Mouse (Mus musculus): Measurements from ENCODE around the gene Abcc6. TPM values are rescaled to one million over a fixed set of nuclear protein-coding genes. Genes with fewer than 3 reads are reported as not detected.
A peak's percentile ranks its signal among the peaks of the same experiment; 100 is the strongest.

Abcc6 gene
- polyA plus RNA-seq, 1 experiment from 2014 or later: 0.13 TPM

DNA sequence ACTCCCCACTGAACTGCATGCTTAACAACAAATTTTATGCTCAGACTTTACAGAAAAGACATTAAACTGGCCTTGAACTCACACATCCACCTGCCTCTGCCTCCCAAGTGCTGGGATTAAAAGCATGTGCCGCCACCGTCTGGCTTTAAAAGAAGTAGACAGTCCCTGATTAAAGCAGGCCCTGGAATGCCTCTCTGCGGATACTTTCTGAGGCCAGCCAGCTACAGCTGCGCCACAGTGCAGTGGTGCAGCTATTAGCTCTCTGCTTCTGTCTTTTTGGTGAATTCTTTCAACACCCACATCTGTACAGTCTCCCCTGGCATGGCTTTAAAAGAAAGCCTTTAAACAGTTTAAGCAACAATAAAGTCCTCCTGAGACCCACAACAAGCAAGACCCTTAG is 8.2 kb downstream of the Abcc6 start:
- Histone ChIP-seq H3K4me2 (no peak overlapping the region), H3K27me3 (no peaks in the 10 kb centered on the region), H3K4me1 (no peaks in the 10 kb centered on the region), H3K36me3 (ENCODE audit: poor library complexity, severe bottlenecking) (no peaks in the 10 kb centered on the region), H3K27ac (no peak overlapping the region), H3K4me3 (no peak overlapping the region), H3K9me3 (replicated peaks) (no peaks in the 10 kb centered on the region), H3K9ac (no peak overlapping the region)
- WGBS: 29% methylated on average over 4 of the region's 4 CpGs
- ATAC-seq: no peak

DNA sequence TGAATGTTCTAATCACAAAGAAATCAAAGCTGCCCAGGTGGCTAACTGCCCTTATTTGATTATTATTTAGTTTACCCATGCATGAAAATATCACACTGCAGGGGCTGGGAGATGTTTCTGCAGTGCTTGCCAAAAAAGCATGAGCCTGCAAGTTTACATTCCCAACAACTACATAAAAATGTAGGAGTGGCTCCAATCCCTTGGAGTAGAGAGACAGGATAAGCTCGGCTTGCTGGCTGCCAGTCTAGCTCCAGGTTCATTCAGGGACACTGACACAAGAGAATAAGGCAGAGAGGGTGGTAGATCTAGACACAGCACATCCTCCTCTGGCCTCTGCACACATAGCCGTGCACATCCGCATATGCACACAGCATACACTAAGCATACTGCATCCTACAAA is 10.5 kb downstream of the Abcc6 start:
- Histone ChIP-seq H3K27me3 (no peaks in the 10 kb centered on the region), H3K9me3 (replicated peaks) (no peaks in the 10 kb centered on the region), H3K4me2 (no peak overlapping the region), H3K4me3 (no peak overlapping the region), H3K36me3 (ENCODE audit: poor library complexity, severe bottlenecking) (no peaks in the 10 kb centered on the region), H3K9ac (peak overlapping the region; percentile 9; the same call in 1 of the 2 replicates), H3K27ac (no peak overlapping the region), H3K4me1 (no peaks in the 10 kb centered on the region)
- 74% methylated on average over 3 of the region's 3 CpGs for WGBS
- no peak for ATAC-seq

DNA sequence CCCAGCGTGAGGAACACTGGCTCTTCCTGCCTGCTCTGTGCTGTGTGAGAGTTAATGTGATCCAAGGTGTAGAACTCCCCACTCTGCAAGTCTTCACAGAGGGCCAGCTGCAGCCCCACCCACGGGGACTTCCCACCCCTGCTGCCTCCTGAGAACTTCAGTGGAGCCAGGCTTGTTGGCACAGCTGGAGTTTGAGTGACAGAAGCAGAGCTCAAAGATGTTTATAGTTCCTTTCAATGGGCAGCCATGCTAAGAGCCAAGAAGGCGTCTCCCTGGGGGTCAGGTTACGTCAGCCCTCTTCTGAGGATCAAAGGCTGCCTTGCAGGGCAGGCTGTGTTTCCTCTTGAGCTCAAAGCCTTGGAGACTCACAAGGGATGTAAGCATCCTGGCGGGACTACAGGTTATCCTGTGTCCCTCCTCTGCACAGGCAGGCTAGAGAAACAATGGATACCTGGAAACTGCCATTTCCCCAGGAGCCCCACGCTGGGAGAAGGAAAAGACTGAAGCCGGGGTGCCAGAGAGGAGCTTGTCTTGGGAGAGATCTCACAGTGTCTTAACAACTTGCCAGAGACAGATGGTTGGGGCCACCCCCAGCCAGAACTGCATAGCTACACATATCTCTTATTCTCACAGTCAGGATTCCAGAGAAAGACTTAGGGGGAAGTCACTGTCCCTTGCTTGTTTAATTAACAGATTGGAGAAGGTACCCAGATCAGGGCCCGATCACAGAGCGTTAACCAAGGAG is 16.7 kb downstream of the Abcc6 start:
- Histone ChIP-seq H3K9ac (no peak overlapping the region), H3K36me3 (ENCODE audit: poor library complexity, severe bottlenecking) (no peaks in the 10 kb centered on the region), H3K27ac (no peak overlapping the region), H3K4me1 (peaks cover 8% of the 10 kb centered on the region), H3K27me3 (no peaks in the 10 kb centered on the region), H3K9me3 (replicated peaks) (no peaks in the 10 kb centered on the region), H3K4me2 (no peak overlapping the region), H3K4me3 (no peak overlapping the region)
- WGBS: 14% methylated on average over 9 of the region's 9 CpGs
- no peak for ATAC-seq

DNA sequence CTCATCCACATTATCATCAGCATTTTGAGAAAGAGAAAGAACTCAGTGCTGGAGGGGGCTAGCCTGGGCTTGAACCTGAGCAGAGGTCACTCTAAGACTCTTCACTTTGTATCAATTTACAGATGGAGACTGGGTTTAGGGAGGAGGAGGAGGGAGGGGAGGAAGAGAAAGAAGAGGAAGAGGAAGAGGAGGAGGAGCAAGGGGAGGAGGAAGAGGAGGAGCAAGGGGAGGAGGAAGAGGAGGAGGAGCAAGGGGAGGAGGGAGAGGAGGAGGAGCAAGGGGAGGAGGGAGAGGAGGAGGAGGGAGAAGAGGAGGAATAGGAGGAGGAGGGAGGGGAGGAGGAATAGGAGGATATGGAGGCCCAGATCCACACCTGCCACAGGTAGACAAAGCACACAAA is 18.0 kb downstream of the Abcc6 start:
- Histone ChIP-seq H3K4me1 (peaks cover 8% of the 10 kb centered on the region), H3K4me3 (no peak overlapping the region), H3K27ac (no peak overlapping the region), H3K4me2 (no peak overlapping the region), H3K9ac (no peak overlapping the region), H3K36me3 (ENCODE audit: poor library complexity, severe bottlenecking) (no peaks in the 10 kb centered on the region), H3K9me3 (replicated peaks) (no peaks in the 10 kb centered on the region), H3K27me3 (no peaks in the 10 kb centered on the region)
- no peak for ATAC-seq

- Histone ChIP-seq H3K4me1 (peaks cover 8% of the 10 kb centered on the region), H3K4me3 (no peak overlapping the region), H3K4me2 (no peak overlapping the region), H3K36me3 (ENCODE audit: poor library complexity, severe bottlenecking) (no peaks in the 10 kb centered on the region), H3K27me3 (no peaks in the 10 kb centered on the region), H3K27ac (no peak overlapping the region), H3K9ac (no peak overlapping the region), H3K9me3 (replicated peaks) (no peaks in the 10 kb centered on the region)
- peak; percentile 53; the same call in 1 of the 2 replicates for ATAC-seq
- WGBS: 20% methylated on average over 5 of the region's 5 CpGs
Measured at GRCm38 (mm10) chr7:46009578-46009977, 20.5 kb downstream of the Abcc6 start.

DNA sequence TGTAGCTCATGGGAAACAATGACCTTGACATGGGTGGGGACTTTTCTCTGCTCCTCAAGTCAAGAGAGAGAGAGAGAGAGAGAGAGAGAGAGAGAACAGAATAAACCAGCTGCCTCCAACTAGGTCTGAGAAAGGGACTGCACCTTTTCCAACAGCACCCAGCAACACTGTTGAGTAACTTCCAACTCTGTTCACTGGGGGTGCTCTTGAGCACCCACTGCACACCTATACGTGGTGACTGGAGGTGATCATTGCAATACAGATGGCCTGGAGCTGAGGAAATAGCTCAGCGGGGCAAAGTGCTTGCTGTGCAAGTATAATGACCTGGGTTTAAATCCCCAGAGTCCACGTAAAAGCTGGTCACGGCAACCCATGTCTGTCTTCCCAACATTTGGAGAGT is 27.4 kb downstream of the Abcc6 start:
- H3K4me3 ChIP-seq: no peak overlapping the region
- 59% methylated on average over 4 of the region's 4 CpGs for WGBS
- no peak overlapping the region for H3K27ac ChIP-seq
- no peaks in the 10 kb centered on the region for H3K4me1 ChIP-seq
- no peak overlapping the region for H3K9ac ChIP-seq
- H3K9me3 ChIP-seq (replicated peaks): no peaks in the 10 kb centered on the region
- no peak overlapping the region for H3K4me2 ChIP-seq
- no peak for ATAC-seq
- no peaks in the 10 kb centered on the region for H3K36me3 ChIP-seq (ENCODE audit: poor library complexity, severe bottlenecking)
- H3K27me3 ChIP-seq: no peaks in the 10 kb centered on the region

- Histone ChIP-seq H3K36me3 (ENCODE audit: poor library complexity, severe bottlenecking) (no peaks in the 10 kb centered on the region), H3K27ac (no peak overlapping the region), H3K4me3 (no peak overlapping the region), H3K9me3 (replicated peaks) (no peaks in the 10 kb centered on the region), H3K4me1 (no peaks in the 10 kb centered on the region), H3K9ac (no peak overlapping the region), H3K27me3 (no peaks in the 10 kb centered on the region), H3K4me2 (no peak overlapping the region)
- ATAC-seq: no peak
- WGBS: 94% methylated on average over 4 of the region's 4 CpGs
Measured at GRCm38 (mm10) chr7:46000577-46000976, 29.5 kb downstream of the Abcc6 start.

DNA sequence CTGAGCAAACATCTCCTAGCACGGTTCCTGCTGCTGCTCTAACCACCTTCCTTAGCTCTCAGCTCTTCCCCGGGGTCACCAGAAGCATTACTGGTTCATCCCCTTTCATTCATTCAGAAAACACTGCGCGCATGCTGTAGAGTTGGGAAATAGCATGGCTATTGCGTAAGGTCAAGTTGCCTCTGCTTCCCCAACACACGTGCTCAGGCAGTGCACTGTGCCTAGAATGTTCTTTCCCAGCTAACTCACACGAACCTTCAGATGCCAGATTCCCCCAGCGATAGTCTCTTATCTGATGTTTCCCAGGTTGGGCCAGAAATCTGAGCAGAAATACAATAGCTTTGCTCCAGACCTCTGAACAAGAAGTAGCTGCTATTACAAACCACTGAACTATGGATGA is 37.6 kb downstream of the Abcc6 start:
- no peak for ATAC-seq
- Histone ChIP-seq H3K9ac (no peak overlapping the region), H3K4me2 (no peak overlapping the region), H3K27me3 (no peaks in the 10 kb centered on the region), H3K36me3 (ENCODE audit: poor library complexity, severe bottlenecking) (no peaks in the 10 kb centered on the region), H3K9me3 (replicated peaks) (no peaks in the 10 kb centered on the region), H3K4me1 (no peaks in the 10 kb centered on the region), H3K4me3 (no peak overlapping the region), H3K27ac (no peak overlapping the region)
- 86% methylated on average over 8 of the region's 8 CpGs for WGBS

DNA sequence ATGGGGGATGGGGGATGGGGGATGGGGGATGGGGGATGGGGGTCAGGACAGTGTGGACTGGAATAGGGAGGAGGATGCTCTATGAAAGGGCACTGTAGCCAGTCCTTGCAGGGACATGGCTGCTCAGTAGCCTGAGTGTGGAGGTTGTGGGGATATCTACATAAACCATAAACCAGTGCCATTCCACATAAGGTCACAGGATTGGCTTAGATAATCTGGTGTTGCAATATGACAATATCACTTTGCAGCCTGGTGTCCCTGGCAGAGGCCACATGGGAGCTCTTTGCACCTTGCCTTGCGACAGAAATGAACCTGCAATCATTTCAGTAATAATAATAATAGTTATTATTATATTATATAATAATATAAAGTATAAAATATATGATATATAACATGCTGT is 41.8 kb downstream of the Abcc6 start:
- H3K4me1 ChIP-seq: no peaks in the 10 kb centered on the region
- WGBS: 86% methylated on average over 1 of the region's 1 CpGs
- no peak for ATAC-seq
- H3K4me2 ChIP-seq: no peak overlapping the region
- no peaks in the 10 kb centered on the region for H3K36me3 ChIP-seq (ENCODE audit: poor library complexity, severe bottlenecking)
- no peaks in the 10 kb centered on the region; the same call in 1 of the 2 replicates for H3K9me3 ChIP-seq (replicated peaks)
- no peak overlapping the region for H3K4me3 ChIP-seq
- no peak overlapping the region for H3K27ac ChIP-seq
- H3K27me3 ChIP-seq: 0 out of 2 replicates have a peak, but pooled peaks cover 2% of the 10 kb centered on the region
- no peak overlapping the region for H3K9ac ChIP-seq

DNA sequence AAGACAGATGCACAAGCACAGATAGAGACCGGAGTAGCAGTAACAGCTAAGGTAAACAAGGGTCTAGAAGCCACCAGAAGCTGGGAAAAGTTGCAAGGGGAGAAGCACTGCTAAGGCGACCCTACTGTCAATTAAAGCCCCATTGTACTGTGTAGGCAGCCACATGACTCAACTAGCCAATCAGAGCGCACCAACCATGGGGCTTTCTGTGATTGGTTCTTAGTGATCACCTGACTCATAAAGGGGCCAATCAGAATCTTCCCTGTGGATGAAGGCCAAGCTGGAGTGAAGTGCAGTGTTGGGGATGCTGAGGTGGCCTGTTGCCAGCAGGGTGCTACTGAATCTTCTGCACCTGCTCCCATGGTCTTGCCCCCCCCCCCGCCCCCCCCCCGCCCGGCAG is 43.2 kb downstream of the Abcc6 start:
- no peak for ATAC-seq
- Histone ChIP-seq H3K4me2 (no peak overlapping the region), H3K27ac (no peak overlapping the region), H3K4me1 (no peaks in the 10 kb centered on the region), H3K27me3 (0 out of 2 replicates have a peak, but pooled peaks cover 2% of the 10 kb centered on the region), H3K9ac (no peak overlapping the region), H3K4me3 (no peak overlapping the region), H3K36me3 (ENCODE audit: poor library complexity, severe bottlenecking) (no peaks in the 10 kb centered on the region), H3K9me3 (replicated peaks) (no peaks in the 10 kb centered on the region; the same call in 1 of the 2 replicates)
- 76% methylated on average over 6 of the region's 6 CpGs for WGBS

- H3K4me3 ChIP-seq: no peak overlapping the region
- no peak for ATAC-seq
- WGBS: 87% methylated on average over 5 of the region's 5 CpGs
- no peak overlapping the region for H3K4me2 ChIP-seq
- H3K4me1 ChIP-seq: no peaks in the 10 kb centered on the region
- no peaks in the 10 kb centered on the region for H3K9me3 ChIP-seq (replicated peaks)
- H3K36me3 ChIP-seq (ENCODE audit: poor library complexity, severe bottlenecking): no peaks in the 10 kb centered on the region
- no peak overlapping the region for H3K9ac ChIP-seq
- 0 out of 2 replicates have a peak, but pooled peaks cover 2% of the 10 kb centered on the region for H3K27me3 ChIP-seq
- H3K27ac ChIP-seq: no peak overlapping the region
Measured at GRCm38 (mm10) chr7:45981612-45982011, 48.5 kb downstream of the Abcc6 start.

DNA sequence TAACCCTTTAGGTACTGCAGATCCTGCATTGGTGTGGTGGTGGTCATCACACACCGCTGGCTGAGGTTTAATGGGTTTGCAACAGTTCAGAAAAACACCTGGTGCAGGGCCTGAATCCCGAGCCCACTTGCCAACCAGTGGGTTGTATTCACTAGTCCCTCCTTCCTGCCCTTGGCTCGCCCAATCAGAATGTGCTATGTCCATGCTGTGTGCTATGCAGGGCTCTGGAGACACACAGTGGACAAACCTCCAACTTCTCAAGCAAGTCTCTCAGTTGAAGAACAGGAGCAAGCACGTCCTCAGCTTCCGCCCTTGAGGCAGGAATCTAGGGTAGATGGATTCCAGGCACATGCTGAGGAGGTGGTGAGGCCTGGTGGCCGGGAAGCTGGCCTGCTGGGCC is 55.6 kb downstream of the Abcc6 start:
- no peaks in the 10 kb centered on the region for H3K4me1 ChIP-seq
- H3K4me3 ChIP-seq: no peak overlapping the region
- no peak for ATAC-seq
- H3K36me3 ChIP-seq (ENCODE audit: poor library complexity, severe bottlenecking): no peaks in the 10 kb centered on the region
- no peak overlapping the region for H3K9ac ChIP-seq
- WGBS: 67% methylated on average over 6 of the region's 6 CpGs
- no peak overlapping the region for H3K27ac ChIP-seq
- H3K9me3 ChIP-seq (replicated peaks): no peaks in the 10 kb centered on the region
- no peak overlapping the region for H3K4me2 ChIP-seq
- no peaks in the 10 kb centered on the region for H3K27me3 ChIP-seq

DNA sequence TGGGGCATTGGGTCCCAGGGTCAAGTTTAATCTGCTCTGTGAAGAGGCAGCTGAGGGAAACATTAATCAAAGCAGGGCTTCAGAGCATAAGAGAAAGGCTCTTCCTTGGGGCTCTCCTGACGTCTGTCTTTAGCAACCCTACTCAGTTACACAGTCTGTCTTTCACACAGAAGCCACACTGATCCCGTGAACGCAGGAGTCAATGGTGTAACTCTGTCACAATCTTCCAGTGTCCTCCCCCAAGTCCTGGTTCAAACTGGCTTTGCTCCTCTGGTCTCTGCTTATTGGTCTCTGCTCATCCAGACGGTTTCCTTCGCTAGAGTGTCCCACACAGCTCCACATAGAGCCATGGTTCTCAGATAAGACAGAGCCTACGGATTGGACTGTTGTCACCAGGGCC is 56.0 kb downstream of the Abcc6 start:
- no peaks in the 10 kb centered on the region for H3K36me3 ChIP-seq (ENCODE audit: poor library complexity, severe bottlenecking)
- no peaks in the 10 kb centered on the region for H3K9me3 ChIP-seq (replicated peaks)
- no peak overlapping the region for H3K9ac ChIP-seq
- H3K4me2 ChIP-seq: no peak overlapping the region
- 60% methylated on average over 6 of the region's 6 CpGs for WGBS
- ATAC-seq: no peak
- H3K27me3 ChIP-seq: no peaks in the 10 kb centered on the region
- H3K4me1 ChIP-seq: no peaks in the 10 kb centered on the region
- no peak overlapping the region for H3K27ac ChIP-seq
- no peak overlapping the region for H3K4me3 ChIP-seq
